Mouse (Mus musculus) left cerebral cortex, adult 6 months (tissue): ENCODE measurements around the gene Clstn1. TPM values are rescaled to one million over a fixed set of nuclear protein-coding genes. Genes with fewer than 3 reads are reported as not detected.

ENCODE experiments used
- long read RNA-seq, 2 experiments: library from polyadenylated mRNA; unstranded; transcript quantifications; one replicate each; pipeline ENCODE4 v2.0.0; 2019 to 2020
- polyA plus RNA-seq: library from polyadenylated mRNA; unstranded; fragments of <200 nt; fragmentation: Nextera tagmentation; gene quantifications from 2 replicates; pipeline ENCODE4 v1.2.3, GENCODE M21; 2021

Gene Clstn1
- 123 and 286 TPM in 2 replicates for polyA plus RNA-seq
- long read RNA-seq, experiment 1, full-length matches to known transcripts, result 41 of 352 reads
- long read RNA-seq, experiment 1, partial matches to known transcripts, result 293 of 352 reads
- long read RNA-seq, experiment 1, other reads (novel, unspliced or antisense), result 18 of 352 reads
- long read RNA-seq, experiment 2, partial matches to known transcripts, result 302 of 304 reads
- long read RNA-seq, experiment 2, other reads (novel, unspliced or antisense), result 2 of 304 reads

GRCm38 (mm10) chr4:149586044-149586782 lies at the start of gene Clstn1:
Clstn1 (plus strand) TSS chr4:149586468.

Other genes starting within 250 kb of the Clstn1 start
- gene Ube4b, start 159.7 kb upstream of the Clstn1 start, polyA plus RNA-seq, result 19.6 and 25.9 TPM in 2 replicates
- gene Rbp7, start 131.5 kb upstream of the Clstn1 start, polyA plus RNA-seq, result not detected in 2 replicates
- not detected in 2 replicates for gene Tmem274, start 109.1 kb upstream of the Clstn1 start, polyA plus RNA-seq
- 4.3 and 4.7 TPM in 2 replicates for gene Nmnat1, start 101.3 kb upstream of the Clstn1 start, polyA plus RNA-seq
- gene Lzic, start 101.2 kb upstream of the Clstn1 start, polyA plus RNA-seq, result 18.4 and 20.2 TPM in 2 replicates
- gene Ctnnbip1, start 68.2 kb upstream of the Clstn1 start, polyA plus RNA-seq, result 36.4 and 43.9 TPM in 2 replicates
- 5.4 and 9.0 TPM in 2 replicates for gene Pik3cd, start 116.1 kb downstream of the Clstn1 start, polyA plus RNA-seq
- 24.0 and 27.3 TPM in 2 replicates for gene Tmem201, start 151.6 kb downstream of the Clstn1 start, polyA plus RNA-seq
- 17.6 and 67.7 TPM in 2 replicates for gene Slc25a33, start 187.8 kb downstream of the Clstn1 start, polyA plus RNA-seq